Mouse (Mus musculus) forebrain, embryonic 15.5 days (tissue): ENCODE data around the gene Mgll. TPM values are rescaled to one million over a fixed set of nuclear protein-coding genes. Genes with fewer than 3 reads are reported as not detected.

Source experiments
- ATAC-seq: fragments of 200-750 bp; cut with Nextera tagmentation; replicated peaks from 2 replicates; pipeline ENCODE4 v1.8.0; 2017; ENCODE audit warnings: mild to moderate bottlenecking, moderate TSS enrichment, moderate library complexity
- H3K27ac ChIP-seq: fragments of 300-500 bp; sonication (generic); replicated peaks from 2 replicates; pipeline ENCODE4 v1.5.1; 2015; ENCODE audit warnings: mild to moderate bottlenecking, inconsistent platforms
- H3K27me3 ChIP-seq: fragments of 300-500 bp; sonication (generic); 2 replicates; pipeline ENCODE4 v1.6.1; 2015; ENCODE audit warnings: inconsistent platforms
- H3K36me3 ChIP-seq: fragments of 300-500 bp; sonication (generic); 2 replicates; pipeline ENCODE4 v1.6.1; 2015; ENCODE audit warnings: mild to moderate bottlenecking, inconsistent platforms
- H3K4me1 ChIP-seq: fragments of 300-500 bp; sonication (generic); 2 replicates; pipeline ENCODE4 v1.6.1; 2015; ENCODE audit warnings: inconsistent platforms
- H3K4me2 ChIP-seq: fragments of 300-500 bp; sonication (generic); replicated peaks from 2 replicates; pipeline ENCODE4 v1.6.1; 2015; ENCODE audit warnings: mild to moderate bottlenecking, inconsistent platforms
- H3K4me3 ChIP-seq: fragments of 300-500 bp; sonication (generic); 2 replicates; pipeline ENCODE4 v1.5.1; 2015; ENCODE audit warnings: mild to moderate bottlenecking, inconsistent platforms
- H3K9ac ChIP-seq: fragments of 300-500 bp; sonication (generic); replicated peaks from 2 replicates; pipeline ENCODE4 v1.6.1; 2015; ENCODE audit warnings: mild to moderate bottlenecking, inconsistent platforms
- H3K9me3 ChIP-seq: fragments of 300-500 bp; sonication (generic); 2 replicates; pipeline ENCODE4 v1.6.1; 2016; ENCODE audit warnings: inconsistent platforms
- WGBS: fragments of 180-500 bp; shearing (Covaris S2); methylation state at CpG from one replicate; pipeline ENCODE4 v1.1.7; 2015; ENCODE audit warnings: mixed read lengths; 5-methylcytosine and 5-hydroxymethylcytosine counted together
- polyA plus RNA-seq: library from polyadenylated mRNA; unstranded; fragments of >200 nt; fragmentation: Nextera tagmentation; extraction: Ambion mirVana; gene quantifications from 2 replicates; pipeline ENCODE4 v1.2.1, GENCODE M21; 2015

Gene Mgll
- polyA plus RNA-seq, 1 experiment from 2014 or later = 25.0 TPM

- Histone ChIP-seq H3K9me3 (no peaks in the 10 kb centered on the region), H3K27me3 (peaks cover 17% of the 10 kb centered on the region; the same call in 1 of the 2 replicates), H3K27ac (no peak overlapping the region), H3K9ac (no peak overlapping the region), H3K4me3 (no peak overlapping the region), H3K4me2 (no peak overlapping the region), H3K4me1 (peaks cover 9% of the 10 kb centered on the region), H3K36me3 (no peaks in the 10 kb centered on the region)
- WGBS = 71% methylated on average over 3 of the region's 3 CpGs
- no peak for ATAC-seq
Measured at GRCm38 (mm10) chr6:88721059-88721458, 3.2 kb upstream of the Mgll start.

GRCm38 (mm10) chr6:88722906-88723305, 1.3 kb upstream of the Mgll start:
- 88% methylated on average over 2 of the region's 2 CpGs for whole genome bisulfite sequencing

GRCm38 (mm10) chr6:88723806-88724312, 353 bp upstream of the Mgll start:
- Histone ChIP-seq H3K27ac (peak overlapping the region; percentile 60; the same call in 1 of the 2 replicates), H3K4me1 (peaks cover 12% of the 10 kb centered on the region), H3K27me3 (peaks cover 13% of the 10 kb centered on the region; the same call in 1 of the 2 replicates), H3K36me3 (no peaks in the 10 kb centered on the region), H3K9me3 (no peaks in the 10 kb centered on the region), H3K4me3 (peak overlapping the region; percentile 65), H3K4me2 (peak overlapping the region; percentile 95), H3K9ac (peak overlapping the region; percentile 56)
- WGBS = 29% methylated on average over 14 of the region's 14 CpGs
- ATAC-seq = peak; percentile 80

More at GRCm38 (mm10) chr6:88722906-88723305, 1.3 kb upstream of the Mgll start:
- Histone ChIP-seq H3K36me3 (no peaks in the 10 kb centered on the region), H3K9ac (no peak overlapping the region), H3K9me3 (no peaks in the 10 kb centered on the region), H3K4me3 (no peak overlapping the region), H3K27ac (no peak overlapping the region), H3K4me2 (no peak overlapping the region), H3K4me1 (peaks cover 12% of the 10 kb centered on the region), H3K27me3 (peaks cover 13% of the 10 kb centered on the region; the same call in 1 of the 2 replicates)
- no peak for ATAC-seq

- H3K9ac ChIP-seq = no peak overlapping the region
- H3K4me2 ChIP-seq = peak overlapping the region; percentile 95
- H3K4me1 ChIP-seq = peaks cover 12% of the 10 kb centered on the region
- ATAC-seq = no peak
- H3K36me3 ChIP-seq = no peaks in the 10 kb centered on the region
- H3K27ac ChIP-seq = no peak overlapping the region
- no peak overlapping the region for H3K4me3 ChIP-seq
- H3K9me3 ChIP-seq = no peaks in the 10 kb centered on the region
- 58% methylated on average over 7 of the region's 7 CpGs for WGBS
- peaks cover 13% of the 10 kb centered on the region; the same call in 1 of the 2 replicates for H3K27me3 ChIP-seq
Measured at GRCm38 (mm10) chr6:88725590-88725989, 1.4 kb downstream of the Mgll start.

GRCm38 (mm10) chr6:88726252-88727211, 2.3 kb downstream of the Mgll start:
- H3K9ac ChIP-seq = no peak overlapping the region
- no peaks in the 10 kb centered on the region for H3K9me3 ChIP-seq
- peaks cover 12% of the 10 kb centered on the region for H3K4me1 ChIP-seq
- no peak overlapping the region for H3K4me3 ChIP-seq
- no peak overlapping the region for H3K27ac ChIP-seq
- no peaks in the 10 kb centered on the region for H3K36me3 ChIP-seq
- 0 out of 2 replicates have a peak overlapping the region, but pooled peaks have one; percentile 95 for H3K4me2 ChIP-seq
- H3K27me3 ChIP-seq = peaks cover 13% of the 10 kb centered on the region; the same call in 1 of the 2 replicates
- ATAC-seq = 0 out of 2 replicates have a peak, but pooled peaks have one; percentile 9
- WGBS = 47% methylated on average over 9 of the region's 9 CpGs

- H3K9ac ChIP-seq = no peak overlapping the region
- H3K4me1 ChIP-seq = peaks cover 12% of the 10 kb centered on the region
- no peak overlapping the region for H3K27ac ChIP-seq
- no peaks in the 10 kb centered on the region for H3K36me3 ChIP-seq
- ATAC-seq = no peak
- H3K4me3 ChIP-seq = no peak overlapping the region
- WGBS = 89% methylated on average over 5 of the region's 5 CpGs
- no peak overlapping the region for H3K4me2 ChIP-seq
- peaks cover 13% of the 10 kb centered on the region; the same call in 1 of the 2 replicates for H3K27me3 ChIP-seq
- no peaks in the 10 kb centered on the region for H3K9me3 ChIP-seq
Measured at GRCm38 (mm10) chr6:88727490-88727889, 3.3 kb downstream of the Mgll start.

- WGBS = 51% methylated on average over 7 of the region's 7 CpGs
- ATAC-seq = no peak
- H3K9me3 ChIP-seq = no peaks in the 10 kb centered on the region
Measured at GRCm38 (mm10) chr6:88728054-88728453, 3.8 kb downstream of the Mgll start.

GRCm38 (mm10) chr6:88728515-88728914, 4.3 kb downstream of the Mgll start:
- 95% methylated on average over 5 of the region's 5 CpGs for WGBS
- no peak for ATAC-seq
- Histone ChIP-seq H3K4me1 (peaks cover 12% of the 10 kb centered on the region), H3K27ac (no peak overlapping the region), H3K36me3 (no peaks in the 10 kb centered on the region), H3K27me3 (peaks cover 4% of the 10 kb centered on the region; the same call in 1 of the 2 replicates), H3K4me2 (no peak overlapping the region), H3K9ac (no peak overlapping the region), H3K4me3 (no peak overlapping the region), H3K9me3 (no peaks in the 10 kb centered on the region)

More at GRCm38 (mm10) chr6:88728054-88728453, 3.8 kb downstream of the Mgll start:
- H3K27ac ChIP-seq = no peak overlapping the region
- H3K4me2 ChIP-seq = no peak overlapping the region
- H3K36me3 ChIP-seq = no peaks in the 10 kb centered on the region
- peaks cover 12% of the 10 kb centered on the region for H3K4me1 ChIP-seq
- no peak overlapping the region for H3K4me3 ChIP-seq
- peaks cover 9% of the 10 kb centered on the region; the same call in 1 of the 2 replicates for H3K27me3 ChIP-seq
- H3K9ac ChIP-seq = no peak overlapping the region

- H3K9me3 ChIP-seq = no peaks in the 10 kb centered on the region
- H3K4me1 ChIP-seq = peaks cover 1% of the 10 kb centered on the region; the same call in 1 of the 2 replicates
- H3K36me3 ChIP-seq = no peaks in the 10 kb centered on the region
- no peaks in the 10 kb centered on the region for H3K27me3 ChIP-seq
- H3K9ac ChIP-seq = no peak overlapping the region
- H3K27ac ChIP-seq = no peak overlapping the region
- ATAC-seq = no peak
- WGBS = 88% methylated on average over 11 of the region's 11 CpGs
- no peak overlapping the region for H3K4me3 ChIP-seq
- H3K4me2 ChIP-seq = no peak overlapping the region
Measured at GRCm38 (mm10) chr6:88731211-88731751, 7.1 kb downstream of the Mgll start.

GRCm38 (mm10) chr6:88731991-88732390, 7.8 kb downstream of the Mgll start:
- no peaks in the 10 kb centered on the region for H3K27me3 ChIP-seq
- no peak overlapping the region for H3K4me3 ChIP-seq
- no peaks in the 10 kb centered on the region for H3K36me3 ChIP-seq
- H3K27ac ChIP-seq = no peak overlapping the region
- no peak overlapping the region for H3K4me2 ChIP-seq
- no peak overlapping the region for H3K9ac ChIP-seq
- ATAC-seq = no peak
- no peaks in the 10 kb centered on the region for H3K9me3 ChIP-seq
- peaks cover 2% of the 10 kb centered on the region; the same call in 1 of the 2 replicates for H3K4me1 ChIP-seq
- 84% methylated on average over 3 of the region's 3 CpGs for WGBS

GRCm38 (mm10) chr6:88732643-88733613, 8.7 kb downstream of the Mgll start:
- no peak for ATAC-seq
- no peak overlapping the region for H3K4me3 ChIP-seq
- no peaks in the 10 kb centered on the region for H3K27me3 ChIP-seq
- no peak overlapping the region for H3K27ac ChIP-seq
- WGBS = 49% methylated on average over 17 of the region's 17 CpGs
- H3K4me2 ChIP-seq = no peak overlapping the region
- H3K9ac ChIP-seq = no peak overlapping the region
- H3K9me3 ChIP-seq = no peaks in the 10 kb centered on the region
- H3K36me3 ChIP-seq = no peaks in the 10 kb centered on the region
- H3K4me1 ChIP-seq = peaks cover 2% of the 10 kb centered on the region; the same call in 1 of the 2 replicates
